Mouse (Mus musculus) layer of hippocampus, adult 18-20 months (tissue): ENCODE data around the gene Nup155. TPM values are rescaled to one million over a fixed set of nuclear protein-coding genes. Genes with fewer than 3 reads are reported as not detected.

Experiments used
- DNase-seq, 2 experiments: peaks; one replicate each; pipeline ENCODE4 v3.0.0; 2022; ENCODE audit warnings: low spot score in 2 of 2
- total RNA-seq, 2 experiments: library from RNA; stranded (reverse); gene quantifications; 2 replicates each; pipeline ENCODE4 v1.2.3; 2021

The Nup155 gene
- total RNA-seq, 2 experiments from 2014 or later, result 17.1 to 17.5 TPM

GRCm38 (mm10) chr15:8189563-8189962 lies 80.5 kb downstream of the Nup155 start:
- no peak for DNase-seq

DNA sequence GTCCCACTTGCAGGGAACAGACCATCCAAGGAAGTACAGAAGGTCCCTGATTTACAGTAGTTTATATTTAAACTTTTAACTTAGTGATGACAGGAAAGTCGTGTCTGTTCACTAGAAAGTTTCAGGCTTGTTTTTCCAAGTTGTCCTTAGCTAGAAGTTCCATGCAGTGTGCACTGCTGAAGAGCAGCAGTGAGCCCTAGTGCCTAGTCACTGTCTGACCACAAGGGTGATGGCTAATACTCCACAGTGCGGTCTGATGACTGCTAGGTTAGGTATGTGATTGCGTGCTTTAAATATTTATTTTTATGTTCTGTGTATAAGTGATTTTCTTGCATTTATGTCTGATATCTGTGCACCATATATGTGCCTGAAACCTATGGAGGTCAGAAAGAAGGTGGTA lies 81.4 kb downstream of the Nup155 start:
- no peak for DNase-seq

GRCm38 (mm10) chr15:8200317-8200716 lies 91.2 kb downstream of the Nup155 start:
- no peak for DNase-seq

- DNase-seq, result no peak
Measured at GRCm38 (mm10) chr15:8208362-8208761, 99.3 kb downstream of the Nup155 start.

Other genes with a start within 250 kb of the Nup155 start
- 10 to 100 TPM; 29.2 to 30.1 TPM for gene Wdr70, start 10.1 kb upstream of the Nup155 start, total RNA-seq
- 10 to 100 TPM; 27.8 to 29.0 TPM for gene Cplane1, start 59.8 kb downstream of the Nup155 start, total RNA-seq